Mouse (Mus musculus): ENCODE data around the gene Bcl2.

DNA sequence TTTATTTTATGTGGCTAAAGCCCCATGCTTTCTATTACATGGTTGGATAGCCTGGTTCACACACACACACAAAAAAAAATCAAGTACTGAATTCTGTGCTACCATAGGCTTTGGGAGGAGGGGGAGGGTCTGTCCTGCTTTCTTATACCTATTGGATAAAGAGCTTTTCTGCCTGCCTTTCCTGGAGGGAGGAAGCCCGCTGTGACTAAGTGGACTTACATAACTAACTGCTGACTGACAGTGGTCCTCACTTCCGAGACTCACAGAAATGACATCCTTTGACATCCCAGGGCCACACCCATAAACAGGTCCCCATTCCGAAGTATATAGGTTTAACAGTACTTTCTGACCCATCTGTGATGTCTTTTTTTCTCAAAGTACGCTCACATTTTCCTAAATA, 200.6 kb downstream of the Bcl2 start:
- TF ChIP-seq POLR2A (IDR thresholded peaks at IDR 0.05; ENCODE audit: low read depth, low read length) = no peak
- no peak for TF ChIP-seq CTCF (IDR thresholded peaks at IDR 0.05; ENCODE audit: borderline replicate concordance, insufficient read depth, low read length)
